23 mouse cellular contexts compared by ENCODE assay signal in the genomic region with DNA sequence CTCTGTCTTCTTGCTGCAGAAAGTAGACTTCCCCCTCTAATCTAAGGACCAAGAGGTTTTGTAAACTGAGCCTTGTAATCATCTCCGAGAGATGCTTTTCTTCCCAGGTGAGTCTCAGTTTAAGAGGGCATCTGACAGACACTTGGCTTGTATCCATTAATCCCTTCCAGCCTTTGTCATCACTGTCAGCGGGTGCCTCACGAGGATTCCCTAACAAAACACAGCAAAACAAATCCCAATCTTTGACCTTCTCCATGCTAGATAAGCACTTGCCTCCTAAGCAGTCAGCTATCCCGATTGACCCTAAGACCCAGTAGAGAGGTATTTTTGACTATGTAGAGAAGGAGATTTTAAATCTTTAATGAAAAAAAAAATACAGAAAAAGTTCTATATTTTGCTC.
"Had no signal": no experiment of that assay in that cellular context is flagged by ENCODE, and none has a peak within 500 bp of the region (broad histone marks: within the 10 kb centered on the region; RNA-seq: fewer than 3 reads in every experiment).

No protein-coding gene starts in this region.

- H3K4me3 ChIP-seq: heart, embryonic 13.5 days; heart, embryonic 15.5 days; hindbrain, embryonic 13.5 days; hindbrain, embryonic 15.5 days; kidney, embryonic 15.5 days; limb, embryonic 10.5 days; limb, embryonic 12.5 days had no signal

- H3K27me3 ChIP-seq: heart, embryonic 15.5 days; hindbrain, embryonic 13.5 days; hindbrain, embryonic 15.5 days; kidney, embryonic 15.5 days; limb, embryonic 12.5 days had no signal

- H3K4me2 ChIP-seq: heart, embryonic 15.5 days; hindbrain, embryonic 13.5 days; hindbrain, embryonic 15.5 days; limb, embryonic 12.5 days; liver, embryonic 11.5 days had no signal

- H3K9ac ChIP-seq: heart, embryonic 13.5 days; heart, embryonic 15.5 days; hindbrain, embryonic 13.5 days; hindbrain, embryonic 15.5 days; kidney, embryonic 15.5 days; limb, embryonic 12.5 days had no signal

- ATAC-seq: hindbrain, postnatal 0 days; intestine, embryonic 16.5 days had no signal

- DNase-seq: gastrocnemius, postnatal 14 days; gastrocnemius, postnatal 36 days; heart, adult 18-20 months; heart, postnatal 14 days; heart, postnatal 36 days; kidney, adult 11 months; kidney, adult 2 months; kidney, adult 9 months; kidney, postnatal 14 days; kidney, postnatal 36 days; layer of hippocampus, adult 9-11 months; layer of hippocampus, postnatal 36 days had no signal

- H3K27ac ChIP-seq: heart, embryonic 13.5 days; heart, embryonic 15.5 days; hindbrain, embryonic 13.5 days; hindbrain, embryonic 15.5 days; hindbrain, postnatal 0 days; kidney, embryonic 15.5 days; kidney, postnatal 0 days; limb, embryonic 10.5 days; limb, embryonic 12.5 days had no signal

- H3K9me3 ChIP-seq: heart, embryonic 13.5 days; heart, embryonic 15.5 days; hindbrain, embryonic 13.5 days; hindbrain, embryonic 15.5 days; kidney, embryonic 15.5 days; limb, embryonic 10.5 days; limb, embryonic 12.5 days had no signal

- H3K36me3 ChIP-seq: heart, embryonic 13.5 days; heart, embryonic 15.5 days; hindbrain, embryonic 13.5 days; hindbrain, embryonic 15.5 days; kidney, embryonic 15.5 days; limb, embryonic 10.5 days; limb, embryonic 12.5 days had no signal

- H3K4me1 ChIP-seq: hindbrain, embryonic 13.5 days; hindbrain, embryonic 15.5 days had no signal
